Mouse (Mus musculus) lung, adult 2 months (tissue): Measurements from ENCODE around the gene Lnx1. TPM values are rescaled to one million over a fixed set of nuclear protein-coding genes. Genes with fewer than 3 reads are reported as not detected.
A peak's percentile ranks its signal among the peaks of the same experiment; 100 is the strongest.

Source experiments
- DNase-seq: peaks from one replicate; pipeline ENCODE4 v3.0.0; 2022
- H3K4me1 ChIP-seq: fragments of 200-500 bp; 2 replicates; pipeline ENCODE4 v1.6.1; 2011; ENCODE audit warnings: low read length; ENCODE audit not compliant: control insufficient read depth, insufficient read depth
- H3K4me3 ChIP-seq: fragments of 200-500 bp; replicated peaks from 2 replicates; pipeline ENCODE3; 2011; ENCODE audit warnings: low read depth, mild to moderate bottlenecking, control low read depth, low read length; ENCODE audit errors: extremely low read depth
- CTCF ChIP-seq: fragments of 200-500 bp; IDR thresholded peaks from 2 replicates; pipeline ENCODE4 v1.5.1; 2011; ENCODE audit warnings: mild to moderate bottlenecking, low read length, control low read depth; ENCODE audit not compliant: insufficient read depth
- POLR2A ChIP-seq: fragments of 200-500 bp; IDR thresholded peaks from 2 replicates; pipeline ENCODE4 v1.6.1; 2011; ENCODE audit warnings: low read depth, mild to moderate bottlenecking, control low read depth, low read length, borderline replicate concordance; ENCODE audit errors: extremely low read depth
- WGBS: fragments of 180-500 bp; shearing (Covaris S2); methylation state at CpG from one replicate; pipeline ENCODE4 v1.1.7; 2018; 5-methylcytosine and 5-hydroxymethylcytosine counted together
- polyA plus RNA-seq: library from polyadenylated mRNA; depleted of rRNA; stranded (reverse); fragments of >200 nt; gene quantifications from 2 replicates; pipeline ENCODE4 v1.2.3, GENCODE M21; 2012

The Lnx1 gene
- polyA plus RNA-seq, 1 experiment = 4.0 TPM

DNA sequence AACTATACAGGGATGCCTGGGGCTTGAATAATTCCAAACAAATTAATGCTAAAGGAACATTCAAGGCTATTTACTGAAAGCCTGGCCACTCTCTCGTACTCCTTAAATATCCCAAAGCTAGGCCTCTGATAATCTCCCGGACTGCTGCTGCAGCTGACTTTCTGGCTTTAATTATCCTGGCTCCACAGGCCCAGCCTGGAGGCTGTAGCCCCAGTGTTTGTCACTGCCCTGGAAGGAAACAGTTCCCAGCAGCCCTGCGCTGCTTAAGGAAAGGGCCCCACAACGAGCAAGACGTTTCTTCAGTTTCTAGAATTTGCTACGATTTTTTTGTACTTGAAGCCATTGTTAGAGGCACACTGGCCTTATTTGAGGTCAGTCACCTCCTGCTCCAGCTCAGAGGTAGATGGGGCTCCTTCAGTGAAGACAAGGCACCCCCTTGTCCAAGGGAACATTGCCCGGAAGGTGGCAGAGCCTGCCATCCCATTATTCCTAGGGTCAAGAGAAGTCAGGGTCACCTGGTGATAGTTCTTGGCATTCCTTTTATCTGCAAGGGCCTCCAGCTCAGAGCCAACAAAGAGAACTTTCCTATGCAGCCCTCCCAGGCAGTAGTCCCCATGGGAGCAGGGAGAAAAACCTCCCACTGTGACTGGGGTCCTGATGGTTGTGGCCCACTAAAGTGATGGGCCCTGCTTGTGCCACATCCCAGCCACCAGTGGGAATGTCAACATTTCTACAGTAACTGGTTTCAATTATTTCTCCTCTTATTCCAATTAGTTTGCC is 80.8 kb downstream of the Lnx1 start:
- 69% methylated on average over 7 of the region's 7 CpGs for WGBS
- Histone ChIP-seq H3K4me3 (no peak overlapping the region), H3K4me1 (no peaks in the 10 kb centered on the region; the same call in 1 of the 2 replicates)
- TF ChIP-seq CTCF (no peak), POLR2A (no peak)
- no peak for DNase-seq

DNA sequence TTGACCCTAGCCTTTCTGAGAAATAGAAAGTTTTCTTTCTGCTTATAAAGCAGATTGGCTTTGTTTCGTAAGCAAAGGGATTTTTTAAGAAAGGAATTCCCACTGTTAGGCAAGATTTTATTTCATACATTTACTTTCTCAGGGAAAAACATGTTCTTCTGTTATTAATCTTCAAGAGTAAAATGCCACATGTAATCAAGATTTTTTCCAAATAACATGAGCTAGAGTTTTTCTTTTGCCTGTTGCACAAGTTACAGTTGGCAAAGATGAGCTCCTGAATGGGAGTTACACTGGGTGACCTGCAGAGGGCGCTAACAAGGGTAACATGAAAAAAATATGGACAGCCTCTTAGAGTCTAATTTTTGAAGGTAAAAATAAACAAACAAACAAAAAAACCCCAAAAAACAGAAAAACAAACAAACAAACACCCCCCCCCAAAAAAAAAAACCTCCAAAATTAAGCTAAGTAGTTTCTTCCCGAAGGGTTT is 84.1 kb downstream of the Lnx1 start:
- 62% methylated on average over 3 of the region's 3 CpGs for WGBS
- Histone ChIP-seq H3K4me3 (no peak overlapping the region), H3K4me1 (no peaks in the 10 kb centered on the region; the same call in 1 of the 2 replicates)
- TF ChIP-seq POLR2A (no peak), CTCF (0 out of 2 replicates have a peak, but pooled peaks have one; percentile 13)
- no peak for DNase-seq

DNA sequence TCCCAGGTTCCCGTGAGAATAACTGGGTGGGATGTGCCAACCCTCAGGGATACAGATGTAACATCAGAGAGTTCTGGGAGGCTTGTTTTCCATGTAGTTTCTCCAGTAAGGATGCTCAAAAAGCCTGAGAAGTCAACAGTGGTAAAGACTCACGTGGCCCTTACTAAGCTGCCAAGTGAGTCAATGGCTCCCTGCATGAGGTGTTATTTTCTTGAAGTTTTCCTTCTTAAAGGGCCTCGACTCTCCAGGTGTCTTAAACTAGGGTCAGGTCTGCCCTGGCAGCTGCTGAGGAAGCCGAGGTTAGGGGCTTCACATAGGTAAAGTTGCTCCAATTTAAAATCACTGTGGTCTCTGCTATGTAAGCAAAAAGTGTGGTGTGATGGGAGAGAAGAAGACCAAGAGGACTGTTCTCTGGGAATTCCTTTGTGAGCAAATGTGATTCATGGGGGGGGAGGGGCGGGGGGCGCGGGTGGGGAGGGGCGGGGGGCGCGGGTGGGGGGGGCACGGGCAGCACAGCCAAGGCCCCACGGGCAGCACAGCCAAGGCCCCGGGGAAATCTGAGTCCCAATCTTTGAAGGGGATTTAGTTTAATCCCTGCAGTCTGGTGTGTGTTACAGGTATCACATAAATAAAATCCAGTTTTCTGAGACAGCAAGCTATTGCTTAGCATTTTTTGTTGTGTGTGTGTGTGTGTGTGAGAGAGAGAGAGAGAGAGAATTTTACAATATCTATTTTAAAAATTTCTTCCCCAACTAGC is 84.7 kb downstream of the Lnx1 start:
- no peak for TF ChIP-seq CTCF
- no peak for TF ChIP-seq POLR2A
- no peak for DNase-seq
- Histone ChIP-seq H3K4me1 (peaks cover 2% of the 10 kb centered on the region; the same call in 1 of the 2 replicates), H3K4me3 (no peak overlapping the region)
- 52% methylated on average over 13 of the region's 13 CpGs for WGBS

DNA sequence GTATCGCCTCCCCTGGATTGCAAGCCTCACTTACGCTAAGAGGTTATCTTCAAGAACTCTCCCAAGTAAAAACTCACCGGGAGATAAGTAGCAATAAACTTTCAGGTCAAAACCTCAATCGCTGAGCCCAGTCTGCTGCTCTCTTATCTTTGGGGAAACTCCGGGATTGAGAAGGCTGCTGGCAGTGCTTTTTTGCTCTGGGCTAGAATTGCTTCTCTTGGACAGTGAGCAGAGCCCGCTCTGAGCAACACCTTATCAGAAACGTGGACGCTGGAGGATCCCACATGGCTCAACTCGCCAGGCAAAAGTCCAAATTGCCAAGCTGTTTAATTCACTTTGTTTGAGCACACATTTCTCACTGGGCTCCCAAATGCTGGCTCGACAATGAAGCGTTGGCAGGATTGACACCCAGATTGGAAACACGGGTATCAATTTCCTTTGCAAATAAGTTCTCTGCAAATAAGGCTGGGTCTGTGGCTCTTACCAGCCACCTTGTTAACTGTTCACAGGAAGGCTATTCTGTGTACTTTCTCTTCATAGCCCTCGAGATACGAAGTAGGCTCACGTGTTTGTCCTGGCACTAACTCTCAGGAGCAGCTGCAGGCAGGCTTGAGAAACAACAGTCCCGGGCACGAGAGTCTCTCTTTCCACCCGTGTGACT is 89.1 kb downstream of the Lnx1 start:
- TF ChIP-seq CTCF (no peak), POLR2A (no peak)

DNA sequence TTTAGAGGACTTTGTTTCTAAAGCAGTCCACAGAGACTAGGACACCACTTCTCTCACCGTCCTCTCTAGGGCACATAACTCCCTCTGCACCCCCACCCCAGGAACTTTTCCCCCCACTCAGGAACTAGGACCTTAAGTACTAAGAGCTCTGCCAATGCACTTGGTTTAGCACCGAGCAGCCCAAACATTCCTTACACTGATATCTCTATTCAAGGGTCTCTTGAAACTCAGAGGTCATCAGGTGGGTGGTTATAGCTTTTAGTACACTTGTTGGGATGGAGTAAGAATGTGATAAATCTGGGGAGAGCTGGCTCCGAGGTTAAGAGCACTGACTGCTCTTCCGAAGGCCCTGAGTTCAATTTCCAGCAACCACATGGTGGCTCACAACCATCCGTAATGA is 90.0 kb downstream of the Lnx1 start:
- no peak overlapping the region for H3K4me3 ChIP-seq
- 65% methylated on average over 5 of the region's 5 CpGs for WGBS
- no peak for DNase-seq
- peaks cover 2% of the 10 kb centered on the region; the same call in 1 of the 2 replicates for H3K4me1 ChIP-seq
- TF ChIP-seq CTCF (no peak), POLR2A (no peak)

More for the DNA sequence above, 89.1 kb downstream of the Lnx1 start:
- WGBS = 24% methylated on average over 18 of the region's 18 CpGs
- DNase-seq = peak; percentile 58
- peaks cover 2% of the 10 kb centered on the region; the same call in 1 of the 2 replicates for H3K4me1 ChIP-seq
- no peak overlapping the region for H3K4me3 ChIP-seq

DNA sequence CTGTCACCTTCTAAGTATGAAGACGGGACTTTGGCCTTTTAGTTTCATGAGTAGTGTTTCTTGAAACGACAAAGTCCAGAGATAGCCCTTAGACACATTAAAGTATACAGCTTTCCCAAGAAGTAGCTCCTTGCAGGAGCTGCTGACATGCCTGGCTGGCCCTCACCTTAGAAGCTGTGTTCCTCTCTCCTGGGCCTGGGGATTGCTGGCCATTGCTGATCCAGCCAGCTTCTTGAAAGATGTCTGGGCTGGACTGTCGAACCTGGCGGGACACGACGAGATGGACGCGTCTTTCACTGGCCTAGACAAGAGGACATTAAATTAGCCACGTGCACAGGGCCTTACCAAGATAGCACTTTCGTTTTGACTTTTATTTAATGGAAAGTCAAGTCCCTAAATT is 92.2 kb downstream of the Lnx1 start:
- 83% methylated on average over 10 of the region's 10 CpGs for WGBS
- Histone ChIP-seq H3K4me1 (0 out of 2 replicates have a peak, but pooled peaks cover 2% of the 10 kb centered on the region), H3K4me3 (no peak overlapping the region)
- TF ChIP-seq CTCF = no peak
- TF ChIP-seq POLR2A = no peak
- DNase-seq = no peak

DNA sequence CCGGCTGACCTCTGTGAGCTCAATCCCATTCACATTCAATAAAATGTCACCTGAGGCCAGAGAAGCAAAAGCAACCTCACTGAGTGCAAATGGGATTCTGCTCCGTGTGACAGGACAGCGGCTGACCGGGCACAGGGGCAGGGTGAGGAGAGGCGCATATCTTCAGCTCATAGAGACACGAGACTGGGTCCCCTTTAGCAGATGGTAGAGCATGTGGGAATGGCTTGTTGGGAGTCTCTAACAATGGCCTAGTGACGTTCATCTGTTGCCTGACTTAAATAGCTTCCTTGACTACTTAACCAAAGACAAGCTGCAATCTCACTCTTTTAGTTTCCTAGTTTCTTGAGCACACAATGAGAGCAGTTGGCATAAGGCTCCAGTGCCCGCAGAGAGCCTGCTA is 96.5 kb downstream of the Lnx1 start:
- TF ChIP-seq POLR2A (no peak), CTCF (no peak)
- no peak overlapping the region for H3K4me3 ChIP-seq
- no peaks in the 10 kb centered on the region for H3K4me1 ChIP-seq
- 82% methylated on average over 8 of the region's 8 CpGs for WGBS
- DNase-seq = no peak

DNA sequence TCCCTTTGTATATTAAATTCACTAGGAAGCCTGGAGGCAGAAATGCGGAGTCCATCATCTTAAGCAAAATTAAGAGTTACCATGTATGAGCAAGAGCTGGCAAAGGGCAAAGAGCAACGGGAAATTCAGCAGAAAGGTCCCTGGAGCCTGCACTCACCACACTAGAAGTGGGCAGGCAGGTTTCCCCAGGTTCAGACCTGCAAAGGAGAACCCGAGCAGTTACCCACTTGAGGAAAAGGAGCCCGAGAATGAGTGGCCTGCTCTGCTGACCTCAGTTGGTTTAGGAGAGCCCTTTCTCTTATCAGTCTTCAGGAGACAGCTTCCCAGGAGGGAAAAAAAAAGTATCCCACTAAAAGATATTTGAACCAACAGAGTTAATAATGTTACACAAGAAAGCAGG is 99.4 kb downstream of the Lnx1 start:
- no peak for DNase-seq
- 53% methylated on average over 4 of the region's 4 CpGs for WGBS
- H3K4me3 ChIP-seq = no peak overlapping the region
- H3K4me1 ChIP-seq = no peaks in the 10 kb centered on the region
- TF ChIP-seq CTCF = no peak
- TF ChIP-seq POLR2A = no peak

DNA sequence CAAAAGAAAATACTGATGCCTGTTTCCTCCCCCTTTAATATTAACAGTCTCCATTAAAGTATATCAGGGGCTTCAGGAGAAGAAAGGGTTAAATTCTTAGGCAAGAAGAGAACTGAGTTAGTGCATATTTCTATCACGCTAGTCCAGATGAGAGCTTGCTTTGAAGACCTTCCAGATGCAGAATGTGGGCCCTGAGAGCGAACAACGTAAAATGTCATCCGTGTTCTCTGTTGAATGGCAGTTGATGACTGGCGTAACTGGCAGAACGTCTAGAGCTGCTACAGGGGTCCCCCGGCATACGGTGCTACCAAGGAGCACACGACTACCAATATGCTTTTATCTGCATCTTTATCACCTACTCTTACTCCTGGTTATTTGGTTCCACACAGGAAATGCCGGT is 100.3 kb downstream of the Lnx1 start:
- no peak for DNase-seq
- WGBS = 73% methylated on average over 10 of the region's 10 CpGs

More for the DNA sequence above, 100.3 kb downstream of the Lnx1 start:
- TF ChIP-seq POLR2A (no peak), CTCF (no peak)
- H3K4me3 ChIP-seq = no peak overlapping the region
- H3K4me1 ChIP-seq = no peaks in the 10 kb centered on the region
